Mouse (Mus musculus) hindbrain, embryonic 14.5 days (tissue): ENCODE results near the gene Cfap77. TPM values are rescaled to one million over a fixed set of nuclear protein-coding genes. Genes with fewer than 3 reads are reported as not detected.

Experiments
- ATAC-seq: fragments of 200-750 bp; cut with Nextera tagmentation; 2 replicates; pipeline ENCODE4 v1.8.0; 2017; ENCODE audit warnings: moderate number of reproducible peaks, mild to moderate bottlenecking, moderate TSS enrichment, moderate library complexity; ENCODE audit not compliant: low FRiP score
- DNase-seq: peaks from one replicate; pipeline ENCODE4 v3.0.0-alpha.2; 2015; ENCODE audit warnings: low spot score
- H3K27ac ChIP-seq: fragments of 300-500 bp; sonication (generic); 2 replicates; pipeline ENCODE4 v1.5.1; 2014; ENCODE audit warnings: mild to moderate bottlenecking, moderate library complexity
- H3K27me3 ChIP-seq: fragments of 300-500 bp; sonication (generic); 2 replicates; pipeline ENCODE4 v1.6.1; 2014; ENCODE audit warnings: mild to moderate bottlenecking, low read length, mixed read lengths; ENCODE audit not compliant: control insufficient read depth, insufficient read depth
- H3K36me3 ChIP-seq: fragments of 300-500 bp; sonication (generic); replicated peaks from 2 replicates; pipeline ENCODE4 v1.6.1; 2014; ENCODE audit not compliant: control insufficient read depth, insufficient read depth
- H3K4me1 ChIP-seq: fragments of 300-500 bp; sonication (generic); replicated peaks from 2 replicates; pipeline ENCODE4 v1.6.1; 2014; ENCODE audit warnings: antibody characterized with exemption, low read length, mixed read lengths; ENCODE audit not compliant: control insufficient read depth, insufficient read depth
- H3K4me2 ChIP-seq: fragments of 300-500 bp; sonication (generic); replicated peaks from 2 replicates; pipeline ENCODE4 v1.6.1; 2014; ENCODE audit warnings: mild to moderate bottlenecking, moderate library complexity
- H3K4me3 ChIP-seq: fragments of 300-500 bp; sonication (generic); replicated peaks from 2 replicates; pipeline ENCODE4 v1.5.1; 2014; ENCODE audit warnings: mild to moderate bottlenecking, low read length
- H3K9ac ChIP-seq: fragments of 300-500 bp; sonication (generic); 2 replicates; pipeline ENCODE4 v1.6.1; 2014
- H3K9me3 ChIP-seq: fragments of 300-500 bp; sonication (generic); 2 replicates; pipeline ENCODE4 v1.6.1; 2016; ENCODE audit warnings: low read length; ENCODE audit not compliant: control insufficient read depth
- WGBS: fragments of 180-500 bp; shearing (Covaris S2); extraction: QIAGEN DNeasy Blood & Tissue Kit; methylation state at CpG from one replicate; pipeline ENCODE4 v1.1.7; 2014; 5-methylcytosine and 5-hydroxymethylcytosine counted together
- polyA plus RNA-seq: library from polyadenylated mRNA; unstranded; fragments of >200 nt; fragmentation: Nextera tagmentation; extraction: Ambion mirVana; gene quantifications from 2 replicates; pipeline ENCODE4 v1.2.1, GENCODE M21; 2014

Gene Cfap77
- polyA plus RNA-seq, 1 experiment from 2014 or later = 0.56 TPM

- DNase-seq (no peak), ATAC-seq (no peak; the same call in 1 of the 2 replicates)
- Histone ChIP-seq H3K9ac (peak overlapping the region; percentile 57), H3K4me2 (peak overlapping the region; percentile 87), H3K36me3 (no peaks in the 10 kb centered on the region), H3K27ac (no peak overlapping the region), H3K27me3 (peaks cover 34% of the 10 kb centered on the region), H3K4me3 (peak overlapping the region; percentile 48), H3K9me3 (no peaks in the 10 kb centered on the region), H3K4me1 (peaks cover 8% of the 10 kb centered on the region; the same call in 1 of the 2 replicates)
- 2% methylated on average over 30 of the region's 30 CpGs for WGBS
These were observed 326 bp downstream of the Cfap77 start for GRCm38 (mm10) chr2:29054545-29054935.

- H3K9me3 ChIP-seq = no peaks in the 10 kb centered on the region
- H3K4me2 ChIP-seq = peak overlapping the region; percentile 87
- DNase-seq (peak; percentile 89), ATAC-seq (no peak)
- peak overlapping the region; percentile 48 for H3K4me3 ChIP-seq
- peaks cover 34% of the 10 kb centered on the region for H3K27me3 ChIP-seq
- H3K9ac ChIP-seq = peak overlapping the region; percentile 57; the same call in 1 of the 2 replicates
- H3K4me1 ChIP-seq = peaks cover 8% of the 10 kb centered on the region; the same call in 1 of the 2 replicates
- no peaks in the 10 kb centered on the region for H3K36me3 ChIP-seq
- H3K27ac ChIP-seq = no peak overlapping the region
- 4% methylated on average over 20 of the region's 20 CpGs for WGBS
These were observed 893 bp downstream of the Cfap77 start for GRCm38 (mm10) chr2:29053802-29054544.

- H3K4me3 ChIP-seq = no peak overlapping the region
- WGBS = 29% methylated on average over 4 of the region's 4 CpGs
- H3K4me1 ChIP-seq = peaks cover 8% of the 10 kb centered on the region; the same call in 1 of the 2 replicates
- H3K9ac ChIP-seq = no peak overlapping the region
- H3K27ac ChIP-seq = no peak overlapping the region
- H3K9me3 ChIP-seq = no peaks in the 10 kb centered on the region
- peaks cover 36% of the 10 kb centered on the region for H3K27me3 ChIP-seq
- no peaks in the 10 kb centered on the region for H3K36me3 ChIP-seq
- peak; percentile 21; the same call in 1 of the 2 replicates for ATAC-seq
- H3K4me2 ChIP-seq = no peak overlapping the region
- DNase-seq = peak; percentile 83
These were observed 1.9 kb downstream of the Cfap77 start for GRCm38 (mm10) chr2:29052943-29053454.

- H3K4me1 ChIP-seq = peaks cover 8% of the 10 kb centered on the region; the same call in 1 of the 2 replicates
- no peak overlapping the region for H3K4me2 ChIP-seq
- no peak overlapping the region for H3K4me3 ChIP-seq
- H3K9me3 ChIP-seq = no peaks in the 10 kb centered on the region
- H3K36me3 ChIP-seq = no peaks in the 10 kb centered on the region
- 55% methylated on average over 5 of the region's 5 CpGs for WGBS
- H3K27ac ChIP-seq = no peak overlapping the region
- peaks cover 29% of the 10 kb centered on the region for H3K27me3 ChIP-seq
- no peak for ATAC-seq
- no peak overlapping the region for H3K9ac ChIP-seq
- no peak for DNase-seq
These were observed 2.9 kb downstream of the Cfap77 start for GRCm38 (mm10) chr2:29051932-29052331.

- Histone ChIP-seq H3K4me3 (no peak overlapping the region), H3K27me3 (peaks cover 28% of the 10 kb centered on the region), H3K9me3 (no peaks in the 10 kb centered on the region), H3K4me2 (peak overlapping the region; percentile 28), H3K9ac (no peak overlapping the region), H3K27ac (no peak overlapping the region), H3K4me1 (peaks cover 10% of the 10 kb centered on the region), H3K36me3 (no peaks in the 10 kb centered on the region)
- WGBS = 6% methylated on average over 16 of the region's 16 CpGs
- DNase-seq (no peak), ATAC-seq (no peak)
These were observed 8.7 kb downstream of the Cfap77 start for GRCm38 (mm10) chr2:29046151-29046550.

GRCm38 (mm10) chr2:29042124-29042523, 12.7 kb downstream of the Cfap77 start:
- Histone ChIP-seq H3K27ac (0 out of 2 replicates have a peak overlapping the region, but pooled peaks have one; percentile 23), H3K9me3 (no peaks in the 10 kb centered on the region), H3K4me2 (no peak overlapping the region), H3K36me3 (no peaks in the 10 kb centered on the region), H3K4me1 (peaks cover 17% of the 10 kb centered on the region), H3K4me3 (no peak overlapping the region), H3K27me3 (peaks cover 20% of the 10 kb centered on the region), H3K9ac (no peak overlapping the region)
- no peak for DNase-seq
- WGBS = 90% methylated on average over 5 of the region's 5 CpGs
- no peak for ATAC-seq

- peaks cover 23% of the 10 kb centered on the region for H3K27me3 ChIP-seq
- no peaks in the 10 kb centered on the region for H3K9me3 ChIP-seq
- no peaks in the 10 kb centered on the region for H3K36me3 ChIP-seq
- DNase-seq (no peak), ATAC-seq (no peak)
- no peak overlapping the region for H3K4me2 ChIP-seq
- 26% methylated on average over 8 of the region's 8 CpGs for WGBS
- no peak overlapping the region for H3K9ac ChIP-seq
- peaks cover 17% of the 10 kb centered on the region for H3K4me1 ChIP-seq
- no peak overlapping the region for H3K4me3 ChIP-seq
- H3K27ac ChIP-seq = peak overlapping the region; percentile 23; the same call in 1 of the 2 replicates
These were observed 13.4 kb downstream of the Cfap77 start for GRCm38 (mm10) chr2:29041477-29041768.

DNA sequence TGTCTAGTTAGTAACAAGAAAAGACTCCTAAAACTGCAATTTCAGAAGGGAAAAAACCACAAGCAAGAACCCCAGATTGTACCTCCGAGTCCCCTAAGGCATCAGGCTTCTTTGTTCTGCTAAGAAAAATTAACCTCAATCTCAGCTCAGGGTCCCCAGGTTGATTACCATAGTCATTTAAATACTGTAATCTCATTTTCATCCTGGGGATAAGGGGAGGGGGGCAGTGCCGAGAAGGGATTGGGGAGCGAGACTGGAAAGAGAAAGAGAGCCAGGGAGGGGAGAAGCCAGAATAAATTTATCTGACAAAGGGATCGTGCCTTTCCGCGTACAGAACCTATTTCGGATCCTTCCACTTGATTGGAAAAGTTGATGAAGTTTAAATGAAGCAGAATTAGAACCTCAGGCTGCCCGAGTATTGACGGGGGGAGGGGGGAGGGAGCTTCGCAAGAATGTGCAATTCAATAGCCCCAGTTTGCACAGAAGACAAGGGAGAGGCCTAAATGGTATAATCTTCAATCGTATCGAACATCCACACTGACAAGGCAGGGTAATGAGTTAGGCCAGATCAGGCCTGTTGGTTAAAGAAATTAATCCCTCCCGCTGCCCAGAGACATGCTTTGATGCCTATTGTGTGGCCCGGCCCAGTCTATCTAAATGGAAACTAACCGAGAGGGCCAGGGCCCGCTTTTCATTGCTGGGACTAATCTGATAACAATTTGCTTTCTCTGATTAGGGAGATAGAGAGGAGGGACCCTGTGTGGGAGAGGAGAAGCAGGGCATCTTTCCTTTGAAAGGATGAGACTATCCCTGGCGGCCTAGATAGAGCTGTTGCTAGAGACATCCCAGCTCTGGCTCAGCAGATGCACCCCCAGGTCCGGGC, 14.0 kb downstream of the Cfap77 start:
- Histone ChIP-seq H3K27ac (peak overlapping the region; percentile 23; the same call in 1 of the 2 replicates), H3K4me2 (no peak overlapping the region), H3K36me3 (no peaks in the 10 kb centered on the region), H3K4me3 (no peak overlapping the region), H3K9ac (no peak overlapping the region), H3K4me1 (0 out of 2 replicates have a peak, but pooled peaks cover 13% of the 10 kb centered on the region), H3K9me3 (no peaks in the 10 kb centered on the region), H3K27me3 (peaks cover 27% of the 10 kb centered on the region)
- no peak for DNase-seq
- 5% methylated on average over 18 of the region's 18 CpGs for WGBS
- peak; percentile 46; the same call in 1 of the 2 replicates for ATAC-seq

GRCm38 (mm10) chr2:29039741-29040140, 15.1 kb downstream of the Cfap77 start:
- peaks cover 23% of the 10 kb centered on the region for H3K27me3 ChIP-seq
- no peak for DNase-seq
- no peak overlapping the region for H3K9ac ChIP-seq
- H3K4me3 ChIP-seq = no peak overlapping the region
- no peak overlapping the region for H3K4me2 ChIP-seq
- H3K4me1 ChIP-seq = 0 out of 2 replicates have a peak, but pooled peaks cover 12% of the 10 kb centered on the region
- H3K27ac ChIP-seq = peak overlapping the region; percentile 17; the same call in 1 of the 2 replicates
- 27% methylated on average over 5 of the region's 5 CpGs for WGBS
- H3K9me3 ChIP-seq = no peaks in the 10 kb centered on the region
- H3K36me3 ChIP-seq = no peaks in the 10 kb centered on the region
- ATAC-seq = no peak
